Mouse (Mus musculus) neutrophil, adult 83 days (primary cell): Measurements from ENCODE around the gene Ranbp2. TPM values are rescaled to one million over a fixed set of nuclear protein-coding genes. Genes with fewer than 3 reads are reported as not detected.

Source experiments
- total RNA-seq, 2 experiments: library from RNA; stranded (reverse); gene quantifications; one replicate each; pipeline ENCODE4 v1.2.4; 2023

Ranbp2 gene
- 10 to 100 TPM; 77.1 to 88.0 TPM for total RNA-seq

GRCm38 (mm10) chr10:58446384-58447279 is at the start of gene Ranbp2:
Gene Ranbp2, plus strand, starts transcription at chr10:58446920.

GRCm38 (mm10) chr10:58497320-58498284 is 50.9 kb downstream of the Ranbp2 start, which contains the start of gene Ccdc138:
Gene Ccdc138, plus strand, starts transcription at chr10:58497948.

Other genes starting within 250 kb of the Ranbp2 start
- not detected for gene AW822073, start 222.0 kb upstream of the Ranbp2 start, total RNA-seq
- gene Duxf3, start 214.2 kb upstream of the Ranbp2 start, total RNA-seq = not detected
- gene Gm4981, start 210.2 kb upstream of the Ranbp2 start, total RNA-seq = not detected
- gene Gcc2, start 191.4 kb upstream of the Ranbp2 start, total RNA-seq = 10 to 100 TPM; 22.8 to 28.4 TPM
- 100 to 1,000 TPM; 185 to 187 TPM for gene Lims1, start 123.5 kb upstream of the Ranbp2 start, total RNA-seq
- gene Ccdc138, start 51.0 kb downstream of the Ranbp2 start, total RNA-seq = 1 to 10 TPM; 3.6 to 4.6 TPM
- not detected for gene Edar, start 228.7 kb downstream of the Ranbp2 start, total RNA-seq